Mouse (Mus musculus): Measurements from ENCODE around the gene Gm44805.

DNA sequence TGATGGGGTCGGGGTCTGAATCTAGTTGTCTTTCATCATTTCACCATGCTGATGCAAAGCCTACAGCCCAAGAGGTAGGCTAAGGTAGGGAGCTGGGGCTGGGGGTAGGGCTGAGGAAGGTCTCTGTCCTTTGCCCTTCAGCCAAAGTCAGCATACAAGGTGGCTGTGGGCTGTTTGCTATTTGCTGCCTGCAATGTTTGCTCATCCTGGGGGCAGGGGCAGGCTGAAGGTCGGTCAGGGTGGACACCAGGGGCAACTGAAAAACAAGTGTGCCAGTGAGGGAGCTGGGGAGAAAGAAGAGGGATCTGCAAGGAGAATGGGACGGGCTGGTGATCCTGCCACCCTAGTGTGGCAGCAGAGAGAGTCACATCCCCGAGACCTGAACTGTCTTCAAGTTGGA, 4.2 kb upstream of the Gm44805 start:
- TF ChIP-seq ZNF384 (IDR thresholded peaks at IDR 0.05; ENCODE audit: low read depth, low read length) (no peak), MAFK (IDR thresholded peaks at IDR 0.05; ENCODE audit: insufficient read depth, low read depth, low read length) (no peak), HCFC1 (IDR thresholded peaks at IDR 0.05; ENCODE audit: borderline replicate concordance, insufficient read depth, low read length) (no peak)
